Mouse (Mus musculus) liver, adult (tissue): ENCODE data around the gene Fbxl2.

Experiments used
- GATA4 ChIP-seq: IDR thresholded peaks from 2 replicates; pipeline ENCODE4 v1.6.1; 2014; ENCODE audit warnings: mild to moderate bottlenecking, low read length; ENCODE audit not compliant: insufficient replicate concordance

The Fbxl2 gene

DNA sequence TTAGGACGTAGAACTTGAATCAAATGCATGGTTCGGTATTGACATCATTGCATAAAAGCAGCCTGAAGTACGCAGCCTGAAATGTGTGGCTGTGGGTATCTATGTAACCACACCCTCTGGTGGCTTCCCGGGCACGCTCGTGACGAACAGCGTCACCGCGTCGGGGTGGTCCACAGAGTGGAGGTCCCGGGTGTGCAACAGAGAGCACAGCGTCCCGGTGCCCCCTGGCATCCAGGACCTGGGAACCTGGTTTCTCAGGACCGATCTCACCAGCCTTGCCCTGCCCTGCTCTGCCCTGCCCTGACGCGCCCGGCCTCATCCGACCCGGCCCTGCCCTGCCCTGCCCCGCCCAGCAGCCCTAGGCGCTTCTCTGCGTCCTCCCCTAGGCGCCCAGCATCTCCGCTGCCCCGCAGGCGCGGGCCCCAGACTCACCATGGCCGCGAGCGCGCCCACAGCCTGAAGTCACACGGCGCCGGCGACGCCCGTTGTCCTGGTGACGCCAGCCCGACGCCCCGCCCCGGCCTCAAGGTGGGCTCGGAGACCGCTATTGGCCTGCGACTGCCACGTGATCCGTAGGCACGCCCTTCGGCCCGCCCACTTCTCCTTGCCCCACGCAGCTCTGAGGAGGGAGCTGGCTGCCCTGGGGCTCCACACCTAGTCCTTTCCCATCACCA lies 19.6 kb downstream of the Fbxl2 start:
- TF ChIP-seq GATA4, result no peak

DNA sequence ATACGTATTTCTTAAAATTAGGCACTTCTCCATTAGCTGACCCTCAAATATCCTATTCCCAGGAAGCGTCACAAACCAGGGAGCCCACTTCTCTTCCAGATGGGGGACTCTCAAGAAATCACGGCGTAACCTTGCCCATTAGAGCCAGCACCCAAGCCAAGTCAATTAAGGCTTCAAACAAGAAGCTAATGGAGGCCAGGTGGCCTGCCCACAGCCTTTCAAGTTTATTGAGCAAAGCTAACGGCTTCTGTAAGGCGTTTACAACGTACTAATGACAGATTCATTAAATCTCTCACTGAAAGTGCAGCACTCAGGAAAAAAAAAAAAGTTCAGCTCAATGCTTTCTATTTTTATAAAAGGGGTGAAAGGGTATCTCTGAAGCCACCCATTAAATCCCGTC lies 20.1 kb downstream of the Fbxl2 start:
- TF ChIP-seq GATA4, result no peak

DNA sequence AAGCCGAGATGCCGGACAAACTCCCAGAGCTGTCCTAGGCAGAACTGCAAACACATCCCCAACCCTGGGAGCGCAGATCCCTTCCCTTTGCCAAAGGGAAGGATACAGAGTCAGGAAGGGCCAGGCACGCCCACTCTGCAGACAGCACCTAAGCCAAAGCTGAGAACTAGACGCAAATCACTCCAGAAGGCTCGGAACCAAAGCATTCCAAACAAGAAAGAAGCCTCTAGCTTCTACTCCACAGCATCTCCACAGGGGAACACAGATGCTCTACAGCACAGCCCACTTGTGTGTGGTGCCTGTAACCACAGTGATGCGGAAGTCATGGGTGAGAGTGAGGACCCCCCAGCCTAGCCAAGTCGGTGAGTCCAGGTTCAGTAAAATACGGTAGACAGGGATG lies 20.8 kb downstream of the Fbxl2 start:
- no peak for TF ChIP-seq GATA4

DNA sequence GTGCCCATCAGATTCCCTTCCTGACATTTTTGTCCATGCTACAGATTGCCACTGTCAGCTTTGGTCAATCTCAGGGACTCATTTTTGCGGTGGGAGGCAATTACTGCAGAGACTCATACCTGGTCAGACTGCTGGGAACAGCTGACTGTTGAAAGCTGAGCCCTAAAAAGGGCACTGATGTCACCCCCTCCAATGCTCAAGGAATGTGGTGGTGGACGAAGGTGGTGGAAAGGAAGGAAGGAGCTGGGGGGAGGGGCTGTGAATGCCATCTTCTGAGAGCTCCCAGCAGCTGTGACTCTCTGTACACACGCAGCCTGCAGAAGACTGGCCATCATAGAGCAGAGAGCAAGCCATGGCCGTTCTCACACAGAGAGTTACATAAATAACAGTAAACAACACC lies 23.9 kb downstream of the Fbxl2 start:
- TF ChIP-seq GATA4, result no peak

DNA sequence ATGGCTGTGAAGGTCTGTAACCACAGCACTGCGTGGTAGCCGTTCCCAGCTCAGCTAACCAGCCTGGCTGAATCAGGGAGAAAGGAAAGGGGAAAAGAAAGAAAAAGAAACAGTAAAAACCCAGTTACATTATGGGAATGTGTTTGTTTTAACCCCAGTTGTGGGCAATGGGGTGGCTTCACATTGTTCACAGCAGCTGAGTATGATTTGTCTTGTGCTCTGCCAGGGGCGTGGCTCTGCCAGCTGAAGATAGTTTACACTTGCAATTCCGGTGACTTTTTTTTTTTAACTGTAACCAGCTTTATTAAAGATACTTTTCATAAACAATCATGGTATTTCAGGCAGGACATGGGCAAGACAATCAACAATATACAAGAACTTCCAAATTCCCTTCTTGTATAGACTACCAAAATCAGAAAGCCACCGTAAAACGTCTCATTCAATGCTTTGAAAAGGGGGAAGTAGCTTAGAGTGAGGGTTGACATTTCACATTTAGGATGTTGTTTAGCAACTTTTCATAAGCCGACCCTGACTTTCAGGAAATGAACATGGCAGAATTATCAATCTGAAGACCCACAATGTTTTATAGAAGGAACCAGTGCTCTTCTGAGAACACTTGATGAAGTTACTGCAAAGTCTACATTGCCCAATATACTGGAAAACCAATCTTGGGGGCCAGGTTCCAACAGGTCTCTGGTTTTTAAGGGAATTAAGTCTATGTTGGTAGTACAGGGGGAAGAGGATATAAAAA lies 26.8 kb downstream of the Fbxl2 start:
- TF ChIP-seq GATA4, result no peak

DNA sequence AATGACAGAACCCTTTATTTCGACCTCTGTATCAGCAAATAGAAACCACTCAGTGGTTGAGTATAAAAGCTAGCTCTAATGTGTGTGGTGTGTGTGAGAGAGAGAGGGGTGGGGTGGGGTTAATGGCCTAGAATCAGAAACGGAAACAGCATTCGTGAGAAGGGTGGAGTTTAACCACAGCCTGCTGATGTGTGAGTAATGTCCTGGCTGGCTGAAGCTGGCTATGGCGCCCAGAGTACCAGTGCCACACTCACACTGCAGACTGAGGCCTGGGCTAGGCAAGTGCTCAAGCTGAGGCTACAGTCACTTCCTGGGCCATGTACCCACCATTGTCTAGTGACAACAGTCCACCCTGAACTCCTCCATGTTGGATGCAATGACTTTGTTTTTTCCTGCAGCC lies 29.6 kb downstream of the Fbxl2 start:
- TF ChIP-seq GATA4, result no peak

DNA sequence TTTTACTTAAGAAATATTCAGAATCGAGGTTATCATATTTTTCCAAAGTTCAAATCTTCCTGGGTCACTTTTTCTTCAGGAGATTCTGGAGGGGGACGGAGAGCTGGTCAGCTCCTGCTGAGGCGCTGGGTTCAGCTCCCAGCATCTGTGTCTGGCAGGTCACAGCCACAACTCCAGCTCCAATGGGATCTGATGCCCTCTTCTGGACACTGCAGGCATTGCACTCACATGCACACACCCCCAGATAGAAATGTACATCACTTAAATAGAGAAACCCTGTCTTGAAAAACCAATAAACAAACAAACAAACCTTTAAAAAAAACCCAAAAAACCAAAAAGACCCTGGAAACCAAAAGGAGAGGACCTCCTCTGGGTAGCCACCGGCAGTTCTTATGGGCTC lies 30.3 kb downstream of the Fbxl2 start:
- TF ChIP-seq GATA4, result no peak

DNA sequence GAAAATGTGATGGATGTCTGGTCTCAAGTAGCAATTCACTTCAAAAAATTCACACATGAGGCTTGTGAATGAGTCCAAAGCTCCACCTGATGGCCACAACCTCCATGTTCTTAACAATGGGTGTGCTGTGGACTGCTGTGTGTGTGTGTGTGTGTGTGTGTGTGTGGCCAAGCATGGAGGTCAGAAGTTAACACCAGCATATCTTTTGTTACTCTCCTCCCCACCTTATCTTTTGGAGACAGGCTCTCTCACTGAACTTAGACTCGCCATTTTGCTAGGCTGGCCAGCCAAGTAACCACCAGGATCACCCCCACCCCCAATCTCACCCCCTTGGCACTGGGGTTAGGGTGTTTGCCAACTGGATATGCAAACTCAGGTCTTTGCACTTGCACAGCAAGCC lies 32.0 kb downstream of the Fbxl2 start:
- TF ChIP-seq GATA4, result no peak

DNA sequence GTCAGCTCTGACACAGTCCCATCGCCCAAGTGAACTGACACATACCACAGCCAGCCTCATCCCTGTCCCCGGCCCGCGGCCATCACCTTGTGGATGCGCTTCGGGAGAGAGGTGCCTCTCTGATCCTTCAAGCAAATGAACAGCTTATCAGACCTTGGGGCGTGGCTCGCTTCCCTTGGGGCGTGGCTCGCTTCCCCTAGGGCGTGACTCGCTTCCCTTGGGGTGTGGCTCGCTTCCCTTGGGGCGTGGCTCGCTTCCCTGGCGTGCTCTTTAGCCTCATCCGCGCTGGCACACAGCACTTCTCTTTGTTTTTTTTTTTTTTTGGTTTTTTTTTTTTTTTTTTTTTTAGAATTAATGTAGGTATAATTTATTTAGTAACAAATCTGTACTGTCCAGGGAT lies 34.8 kb downstream of the Fbxl2 start:
- no peak for TF ChIP-seq GATA4

DNA sequence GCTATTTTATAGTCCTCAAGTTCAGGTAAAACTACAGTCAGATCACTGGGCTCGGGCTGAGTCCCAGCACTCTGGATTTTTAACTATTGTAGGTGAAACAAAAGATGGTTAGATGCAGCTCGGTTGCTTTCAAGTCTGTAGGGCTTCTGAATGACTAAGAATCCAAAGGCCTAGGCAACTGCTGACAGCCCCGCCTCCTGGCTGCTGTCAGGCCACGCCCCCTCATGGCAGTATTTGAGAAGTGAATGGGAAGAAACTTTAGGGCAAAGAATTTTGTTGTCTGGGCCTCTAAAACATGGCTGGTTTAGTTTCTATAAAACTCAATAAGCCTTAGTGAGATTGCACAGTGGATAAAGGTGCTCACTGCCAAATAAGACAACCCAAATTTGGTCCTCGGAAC lies 36.5 kb downstream of the Fbxl2 start:
- no peak for TF ChIP-seq GATA4

DNA sequence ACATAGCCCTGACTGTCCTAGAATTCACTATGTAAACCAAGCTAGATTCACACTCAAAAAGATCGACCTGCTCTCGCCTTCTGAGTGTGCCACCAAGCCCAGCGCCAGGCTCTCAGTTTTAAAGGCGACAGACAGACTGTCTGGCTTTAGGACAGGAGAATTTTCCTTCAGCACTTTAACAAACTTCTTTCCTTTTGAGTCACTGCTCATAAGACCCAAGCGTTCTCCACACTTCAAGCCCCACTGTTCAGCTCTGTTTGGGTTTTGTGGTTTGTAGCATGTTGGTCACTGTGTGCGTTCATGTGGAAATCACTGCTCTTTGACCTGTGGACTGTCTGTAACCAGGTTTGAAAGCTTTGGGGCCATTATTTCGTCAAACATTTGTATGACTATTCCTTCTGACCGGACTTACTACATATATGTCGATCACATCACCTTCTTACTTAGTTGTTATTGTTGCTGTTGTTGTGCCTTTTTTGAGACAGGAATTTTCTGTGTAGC lies 38.1 kb downstream of the Fbxl2 start:
- no peak for TF ChIP-seq GATA4

DNA sequence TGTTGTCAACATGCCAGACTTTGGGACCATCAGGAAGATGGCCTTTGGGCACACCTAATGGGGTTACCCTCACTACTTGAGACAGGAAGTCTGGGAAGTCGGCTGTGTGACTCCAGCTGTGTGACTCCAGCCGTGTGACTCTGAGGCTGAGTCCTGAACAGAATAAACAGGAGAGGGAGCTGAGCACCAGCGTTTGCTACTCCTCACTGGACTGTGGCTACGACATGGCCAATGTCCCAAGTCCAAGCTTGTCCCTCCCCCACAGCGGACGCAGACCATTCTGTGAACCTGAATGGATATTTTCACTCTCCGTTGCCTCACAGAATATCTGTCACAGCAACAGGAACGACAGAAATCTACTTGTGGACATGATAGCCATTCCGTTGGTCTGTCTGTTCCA lies 39.2 kb downstream of the Fbxl2 start:
- no peak for TF ChIP-seq GATA4

DNA sequence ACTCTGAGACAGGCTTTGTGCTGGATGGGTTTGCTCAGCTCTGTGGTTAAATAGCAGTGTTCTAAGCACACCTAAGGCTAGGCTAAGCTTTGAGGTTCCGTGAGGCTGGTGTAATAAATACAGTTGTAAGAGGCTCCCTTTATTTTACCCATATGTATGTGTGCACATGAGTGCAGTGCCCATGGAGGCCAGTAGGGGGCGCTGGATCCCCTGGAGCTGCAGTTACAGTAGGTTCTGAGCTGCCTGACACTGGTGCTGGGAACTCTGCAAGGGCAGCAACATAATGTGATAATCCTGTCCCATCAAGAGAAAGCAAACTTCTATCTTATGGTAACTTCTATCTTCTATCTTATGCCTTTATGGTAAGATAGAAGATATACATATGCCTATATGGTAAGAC lies 47.7 kb downstream of the Fbxl2 start:
- no peak for TF ChIP-seq GATA4

DNA sequence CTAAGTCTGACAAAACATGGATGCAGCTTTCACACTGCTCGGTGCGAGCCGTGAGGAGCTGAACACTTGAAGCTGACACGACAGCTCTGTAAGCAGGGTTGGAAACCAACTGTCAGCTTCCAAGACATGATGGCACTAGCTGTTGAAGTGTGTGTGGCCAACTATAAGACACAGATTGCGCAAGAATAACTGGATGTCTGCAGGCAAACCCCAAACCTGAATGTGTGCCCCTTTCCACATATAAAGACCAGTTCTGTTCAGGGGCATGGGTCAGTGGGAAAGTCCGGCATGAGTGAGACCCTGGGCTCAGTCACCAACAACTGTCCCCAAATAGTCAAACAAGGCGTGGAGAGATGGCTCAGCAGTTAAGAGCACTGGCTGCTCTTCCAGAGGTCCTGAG lies 53.2 kb downstream of the Fbxl2 start:
- no peak for TF ChIP-seq GATA4

DNA sequence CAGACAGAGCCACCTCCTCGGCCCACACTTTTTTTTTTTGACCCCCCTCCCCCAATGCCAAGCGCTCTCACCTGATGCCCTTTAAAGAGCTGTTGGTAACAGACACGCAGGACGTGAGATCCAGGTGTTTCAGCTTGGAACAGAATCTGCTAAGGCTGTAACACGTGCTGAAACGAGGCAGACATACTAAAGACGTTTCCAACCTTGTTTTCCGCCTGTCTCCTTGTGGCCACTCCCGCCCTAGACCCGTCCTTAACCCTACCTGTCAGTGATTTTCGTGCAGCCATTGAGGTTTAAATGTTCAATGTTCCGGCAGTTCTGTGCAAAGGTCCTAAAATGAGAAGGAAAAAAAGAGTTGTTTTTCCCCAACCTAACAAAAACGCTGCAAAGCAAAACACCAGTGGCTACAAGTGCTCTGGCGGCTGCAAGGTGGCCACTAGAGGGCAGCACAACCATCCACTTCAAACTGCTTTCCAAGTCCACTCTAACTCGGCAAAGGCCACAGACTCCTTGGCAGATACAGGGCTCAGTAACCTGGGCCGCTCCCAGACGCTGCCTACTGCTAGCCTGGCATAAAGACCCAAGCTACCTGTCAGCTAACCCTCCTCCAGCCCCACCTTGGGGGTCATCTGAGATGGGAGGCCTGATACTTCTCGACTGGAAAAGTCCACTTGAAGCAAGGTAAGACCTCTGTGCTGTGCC lies 55.3 kb downstream of the Fbxl2 start:
- TF ChIP-seq GATA4, result no peak
